Mouse (Mus musculus): ENCODE measurements at regions not wholly inside any gene's neighbourhood (a gene's known extent, or its start where the extent isn't known, plus 50 kb on each side); places are given as distances from the start of the nearest gene placed in this dataset.

DNA sequence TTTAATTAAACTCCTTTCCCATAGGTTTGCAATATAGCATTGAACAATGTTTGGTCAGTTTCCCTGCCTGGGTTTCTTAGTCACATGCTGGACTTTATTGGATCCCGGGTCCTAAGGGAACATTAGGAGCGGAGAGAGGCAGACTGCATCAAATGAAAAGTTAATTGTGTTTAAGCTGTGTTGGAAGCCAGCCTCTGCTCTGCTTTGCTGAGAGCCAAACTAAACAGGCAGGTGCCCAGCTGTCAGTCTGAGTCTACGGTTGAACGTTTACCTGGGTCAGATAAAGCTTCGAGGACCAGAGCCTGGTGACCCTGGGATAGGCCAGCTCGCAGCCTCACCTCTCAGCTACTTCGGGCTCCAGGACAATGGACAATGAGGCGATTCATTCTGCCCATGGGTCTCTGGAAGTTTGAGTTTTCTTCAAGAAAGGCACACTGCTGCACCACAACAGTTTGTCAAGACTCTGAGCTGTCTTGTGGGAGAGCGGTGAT is 143.8 kb downstream of the Ppp4r2 start:
- 44% methylated on average over 9 of the region's 9 CpGs for WGBS
- H3K4me1 ChIP-seq = peaks cover 29% of the 10 kb centered on the region
- H3K9ac ChIP-seq = no peak overlapping the region
- no peak overlapping the region for H3K4me3 ChIP-seq
- H3K36me3 ChIP-seq = no peaks in the 10 kb centered on the region
- ATAC-seq (ENCODE audit: low FRiP score, low read depth) = peak; percentile 33; the same call in 1 of the 2 replicates
- no peak overlapping the region for H3K27ac ChIP-seq
- no peaks in the 10 kb centered on the region; the same call in 1 of the 2 replicates for H3K27me3 ChIP-seq (replicated peaks)
- no peaks in the 10 kb centered on the region for H3K9me3 ChIP-seq
- no peak overlapping the region for H3K4me2 ChIP-seq (replicated peaks)

DNA sequence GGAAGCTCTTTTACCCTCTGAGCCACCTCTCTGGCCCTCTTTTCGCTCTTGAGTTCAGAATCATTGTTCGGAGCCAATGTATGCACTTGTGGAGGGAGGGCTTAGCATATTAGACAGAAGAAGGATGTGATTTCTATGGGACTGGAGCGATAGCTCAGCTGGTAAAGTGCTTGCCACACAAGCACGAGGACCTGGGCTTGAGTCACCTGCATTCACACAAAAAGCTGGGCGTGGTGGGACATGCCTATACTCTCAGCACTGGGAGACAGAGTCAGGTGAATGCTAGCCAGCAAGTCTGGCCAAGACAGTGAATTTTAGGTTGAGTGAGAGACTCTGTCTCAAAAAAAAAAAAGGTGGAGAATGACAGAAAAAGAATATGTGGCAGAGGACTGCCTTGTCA is 144.7 kb downstream of the Ppp4r2 start:
- Histone ChIP-seq H3K27ac (no peak overlapping the region), H3K4me3 (no peak overlapping the region)

GRCm38 (mm10) chr6:100978727-100979460 is 145.5 kb downstream of the Ppp4r2 start:
- Histone ChIP-seq H3K36me3 (no peaks in the 10 kb centered on the region), H3K27ac (no peak overlapping the region), H3K4me3 (no peak overlapping the region), H3K4me2 (replicated peaks) (no peak overlapping the region), H3K27me3 (replicated peaks) (no peaks in the 10 kb centered on the region), H3K9ac (no peak overlapping the region), H3K4me1 (peaks cover 29% of the 10 kb centered on the region), H3K9me3 (no peaks in the 10 kb centered on the region)
- 73% methylated on average over 9 of the region's 9 CpGs for WGBS
- ATAC-seq (ENCODE audit: low FRiP score, low read depth) = no peak

More for the DNA sequence above, 144.7 kb downstream of the Ppp4r2 start:
- no peaks in the 10 kb centered on the region for H3K9me3 ChIP-seq
- no peak for ATAC-seq (ENCODE audit: low FRiP score, low read depth)
- WGBS = 85% methylated on average over 5 of the region's 5 CpGs
- H3K4me1 ChIP-seq = peaks cover 29% of the 10 kb centered on the region
- H3K27me3 ChIP-seq (replicated peaks) = no peaks in the 10 kb centered on the region; the same call in 1 of the 2 replicates
- no peaks in the 10 kb centered on the region for H3K36me3 ChIP-seq
- no peak overlapping the region for H3K9ac ChIP-seq
- no peak overlapping the region for H3K4me2 ChIP-seq (replicated peaks)

GRCm38 (mm10) chr6:100980156-100980555 is 146.7 kb downstream of the Ppp4r2 start:
- no peaks in the 10 kb centered on the region for H3K36me3 ChIP-seq
- peaks cover 29% of the 10 kb centered on the region for H3K4me1 ChIP-seq
- no peak overlapping the region for H3K27ac ChIP-seq
- no peak overlapping the region for H3K4me2 ChIP-seq (replicated peaks)
- H3K4me3 ChIP-seq = no peak overlapping the region
- no peak for ATAC-seq (ENCODE audit: low FRiP score, low read depth)
- no peaks in the 10 kb centered on the region for H3K9me3 ChIP-seq
- H3K27me3 ChIP-seq (replicated peaks) = no peaks in the 10 kb centered on the region
- 89% methylated on average over 2 of the region's 2 CpGs for WGBS
- no peak overlapping the region for H3K9ac ChIP-seq

DNA sequence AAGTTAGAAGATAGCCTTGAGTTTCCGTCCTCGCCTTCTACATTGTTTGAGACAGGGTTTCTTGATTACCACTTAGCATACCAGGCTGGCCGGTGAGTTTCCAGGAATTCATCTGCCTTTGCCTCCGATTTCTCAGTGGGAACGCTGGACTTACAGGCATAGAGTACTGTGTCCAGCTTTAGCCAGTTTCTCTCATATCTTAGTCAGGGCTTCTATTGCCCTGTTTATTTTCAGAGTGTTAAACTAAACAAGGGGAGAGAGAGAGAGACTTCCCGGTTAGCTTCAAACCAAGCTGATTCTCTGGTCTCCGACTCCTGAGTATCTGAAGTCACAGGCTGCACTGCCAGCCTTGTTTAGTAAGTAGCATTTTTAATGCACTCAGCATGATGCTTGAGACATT is 151.4 kb downstream of the Ppp4r2 start:
- Histone ChIP-seq H3K4me1 (no peaks in the 10 kb centered on the region), H3K27me3 (replicated peaks) (no peaks in the 10 kb centered on the region), H3K4me3 (no peak overlapping the region), H3K9ac (no peak overlapping the region), H3K4me2 (replicated peaks) (no peak overlapping the region), H3K9me3 (no peaks in the 10 kb centered on the region), H3K27ac (no peak overlapping the region), H3K36me3 (no peaks in the 10 kb centered on the region)
- ATAC-seq (ENCODE audit: low FRiP score, low read depth) = no peak
- WGBS = 75% methylated on average over 7 of the region's 7 CpGs

DNA sequence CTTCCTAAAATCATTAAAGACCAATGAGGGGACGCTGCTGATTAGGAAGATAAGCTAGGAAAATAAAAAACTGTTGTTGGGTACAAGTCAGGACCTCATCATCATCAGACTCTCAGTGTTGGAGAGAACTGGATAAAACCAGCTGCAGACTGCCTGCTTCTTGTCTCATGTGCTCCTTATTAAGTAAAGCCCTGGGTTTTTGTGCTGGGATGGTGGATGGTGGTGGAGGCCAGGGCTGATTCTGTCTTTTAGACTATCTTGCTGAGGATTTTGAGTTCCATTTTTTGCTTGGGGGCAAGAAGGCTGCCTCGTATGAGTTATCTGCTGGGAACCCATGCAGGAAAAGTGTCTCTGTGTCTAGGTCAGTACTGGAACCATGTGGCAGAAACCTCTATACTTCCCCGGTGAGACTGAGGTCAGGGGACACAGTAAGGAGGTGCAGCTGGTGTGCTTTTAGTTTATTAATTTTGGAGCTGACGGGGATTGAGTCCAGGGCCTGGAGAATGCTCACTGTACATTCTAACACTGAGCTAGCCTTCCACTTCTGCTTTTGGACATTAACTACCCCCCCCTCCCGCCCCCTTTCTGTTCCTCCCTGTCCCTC is 152.0 kb downstream of the Ppp4r2 start:
- H3K27ac ChIP-seq = no peak overlapping the region
- ATAC-seq (ENCODE audit: low FRiP score, low read depth) = no peak
- H3K36me3 ChIP-seq = no peaks in the 10 kb centered on the region
- H3K4me1 ChIP-seq = no peaks in the 10 kb centered on the region
- H3K9ac ChIP-seq = no peak overlapping the region
- H3K4me3 ChIP-seq = no peak overlapping the region
- no peaks in the 10 kb centered on the region for H3K9me3 ChIP-seq
- H3K4me2 ChIP-seq (replicated peaks) = no peak overlapping the region
- H3K27me3 ChIP-seq (replicated peaks) = no peaks in the 10 kb centered on the region
- 63% methylated on average over 5 of the region's 5 CpGs for WGBS

DNA sequence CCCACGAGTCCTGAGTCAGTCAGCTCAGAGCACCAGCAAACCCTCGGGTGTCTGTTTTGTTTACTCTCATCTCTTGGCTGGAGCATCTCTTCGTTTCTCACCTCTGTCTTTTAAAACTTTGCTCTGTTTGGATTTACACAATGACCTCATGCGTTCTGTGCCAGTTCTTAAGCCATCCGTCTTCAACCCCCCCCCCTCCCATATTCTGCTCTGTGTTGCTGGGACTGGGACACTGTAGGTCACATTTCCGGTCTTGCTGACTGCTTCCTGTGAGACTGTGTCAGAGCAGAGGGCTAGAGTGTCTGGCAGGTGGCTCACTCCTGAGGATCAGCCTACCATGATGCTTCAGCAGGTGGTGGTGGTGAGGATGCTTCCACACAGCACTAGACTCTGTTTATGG is 155.1 kb downstream of the Ppp4r2 start:
- WGBS = 73% methylated on average over 6 of the region's 6 CpGs
- ATAC-seq (ENCODE audit: low FRiP score, low read depth) = no peak

GRCm38 (mm10) chr6:100993421-100993820 is 160.0 kb downstream of the Ppp4r2 start:
- ATAC-seq (ENCODE audit: low FRiP score, low read depth) = no peak
- Histone ChIP-seq H3K4me3 (no peak overlapping the region), H3K9me3 (no peaks in the 10 kb centered on the region), H3K36me3 (no peaks in the 10 kb centered on the region), H3K4me2 (replicated peaks) (no peak overlapping the region), H3K27me3 (replicated peaks) (no peaks in the 10 kb centered on the region), H3K9ac (no peak overlapping the region), H3K4me1 (peaks cover 13% of the 10 kb centered on the region; the same call in 1 of the 2 replicates), H3K27ac (no peak overlapping the region)
- 72% methylated on average over 1 of the region's 1 CpGs for WGBS

More for the DNA sequence above, 155.1 kb downstream of the Ppp4r2 start:
- Histone ChIP-seq H3K4me2 (replicated peaks) (no peak overlapping the region), H3K9me3 (no peaks in the 10 kb centered on the region), H3K36me3 (no peaks in the 10 kb centered on the region), H3K27me3 (replicated peaks) (no peaks in the 10 kb centered on the region), H3K27ac (no peak overlapping the region), H3K9ac (no peak overlapping the region), H3K4me1 (0 out of 2 replicates have a peak, but pooled peaks cover 3% of the 10 kb centered on the region), H3K4me3 (no peak overlapping the region)

DNA sequence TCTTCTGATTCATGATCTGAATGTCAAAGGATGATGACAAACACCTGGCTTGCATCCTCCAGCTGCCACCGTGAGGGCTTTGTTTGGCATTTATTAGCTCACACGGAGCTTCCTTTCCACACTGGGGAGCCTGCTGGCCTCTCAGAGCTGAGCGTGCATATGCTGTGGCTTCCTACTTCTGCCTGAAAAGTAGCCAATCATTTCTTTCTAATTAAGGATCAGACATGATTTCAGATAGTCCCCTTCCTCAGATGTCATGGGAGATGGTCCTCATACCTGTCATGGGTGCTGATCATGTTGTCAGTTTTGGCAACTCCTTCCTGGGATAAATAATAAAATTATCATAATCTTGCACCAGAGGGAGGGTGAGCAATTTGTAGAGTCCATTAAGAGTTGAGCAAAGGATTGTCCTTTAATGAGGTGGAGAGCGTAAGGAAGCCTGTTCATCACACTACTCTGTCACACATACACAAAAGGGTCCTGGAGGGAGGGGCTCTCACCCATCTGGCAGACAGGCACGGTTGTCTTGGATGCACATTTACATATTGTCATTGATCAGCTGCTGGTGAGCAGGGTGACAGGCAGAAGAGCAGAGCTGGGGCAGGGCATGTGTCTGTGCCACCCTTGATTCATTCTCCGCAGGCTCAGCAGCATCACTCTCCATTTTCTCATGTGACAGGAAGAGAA is 162.6 kb downstream of the Ppp4r2 start:
- Histone ChIP-seq H3K36me3 (no peaks in the 10 kb centered on the region), H3K4me1 (peaks cover 13% of the 10 kb centered on the region; the same call in 1 of the 2 replicates), H3K9ac (no peak overlapping the region), H3K4me2 (replicated peaks) (no peak overlapping the region), H3K9me3 (no peaks in the 10 kb centered on the region), H3K27me3 (replicated peaks) (no peaks in the 10 kb centered on the region; the same call in 1 of the 2 replicates), H3K27ac (no peak overlapping the region), H3K4me3 (no peak overlapping the region)
- ATAC-seq (ENCODE audit: low FRiP score, low read depth) = peak; percentile 92
- WGBS = 20% methylated on average over 6 of the region's 6 CpGs

- no peak overlapping the region for H3K9ac ChIP-seq
- no peaks in the 10 kb centered on the region for H3K36me3 ChIP-seq
- no peak overlapping the region for H3K4me2 ChIP-seq (replicated peaks)
- H3K4me1 ChIP-seq = peaks cover 11% of the 10 kb centered on the region; the same call in 1 of the 2 replicates
- no peak for ATAC-seq (ENCODE audit: low FRiP score, low read depth)
- H3K9me3 ChIP-seq = no peaks in the 10 kb centered on the region
- no peak overlapping the region for H3K4me3 ChIP-seq
- WGBS = 76% methylated on average over 1 of the region's 1 CpGs
- no peak overlapping the region for H3K27ac ChIP-seq
- H3K27me3 ChIP-seq (replicated peaks) = no peaks in the 10 kb centered on the region; the same call in 1 of the 2 replicates
These were observed 164.9 kb downstream of the Ppp4r2 start for GRCm38 (mm10) chr6:100998285-100998684.

GRCm38 (mm10) chr6:101003901-101004300 is 170.5 kb downstream of the Ppp4r2 start:
- H3K4me1 ChIP-seq = no peaks in the 10 kb centered on the region
- H3K9ac ChIP-seq = no peak overlapping the region
- H3K27ac ChIP-seq = no peak overlapping the region
- no peak for ATAC-seq (ENCODE audit: low FRiP score, low read depth)
- no peak overlapping the region for H3K4me3 ChIP-seq
- no peaks in the 10 kb centered on the region for H3K9me3 ChIP-seq
- no peaks in the 10 kb centered on the region for H3K36me3 ChIP-seq
- 93% methylated on average over 1 of the region's 1 CpGs for WGBS
- H3K27me3 ChIP-seq (replicated peaks) = no peaks in the 10 kb centered on the region; the same call in 1 of the 2 replicates
- no peak overlapping the region for H3K4me2 ChIP-seq (replicated peaks)

GRCm38 (mm10) chr6:101021650-101022049 is 188.2 kb downstream of the Ppp4r2 start:
- H3K27me3 ChIP-seq (replicated peaks) = no peaks in the 10 kb centered on the region
- no peak overlapping the region for H3K4me3 ChIP-seq
- H3K4me2 ChIP-seq (replicated peaks) = no peak overlapping the region
- no peak overlapping the region for H3K9ac ChIP-seq
- no peaks in the 10 kb centered on the region for H3K36me3 ChIP-seq
- 52% methylated on average over 3 of the region's 3 CpGs for WGBS
- H3K9me3 ChIP-seq = 0 out of 2 replicates have a peak, but pooled peaks cover 4% of the 10 kb centered on the region
- no peak overlapping the region for H3K27ac ChIP-seq
- no peaks in the 10 kb centered on the region for H3K4me1 ChIP-seq
- no peak for ATAC-seq (ENCODE audit: low FRiP score, low read depth)
